8 mouse cellular contexts compared by ENCODE assay signal in the genomic region with DNA sequence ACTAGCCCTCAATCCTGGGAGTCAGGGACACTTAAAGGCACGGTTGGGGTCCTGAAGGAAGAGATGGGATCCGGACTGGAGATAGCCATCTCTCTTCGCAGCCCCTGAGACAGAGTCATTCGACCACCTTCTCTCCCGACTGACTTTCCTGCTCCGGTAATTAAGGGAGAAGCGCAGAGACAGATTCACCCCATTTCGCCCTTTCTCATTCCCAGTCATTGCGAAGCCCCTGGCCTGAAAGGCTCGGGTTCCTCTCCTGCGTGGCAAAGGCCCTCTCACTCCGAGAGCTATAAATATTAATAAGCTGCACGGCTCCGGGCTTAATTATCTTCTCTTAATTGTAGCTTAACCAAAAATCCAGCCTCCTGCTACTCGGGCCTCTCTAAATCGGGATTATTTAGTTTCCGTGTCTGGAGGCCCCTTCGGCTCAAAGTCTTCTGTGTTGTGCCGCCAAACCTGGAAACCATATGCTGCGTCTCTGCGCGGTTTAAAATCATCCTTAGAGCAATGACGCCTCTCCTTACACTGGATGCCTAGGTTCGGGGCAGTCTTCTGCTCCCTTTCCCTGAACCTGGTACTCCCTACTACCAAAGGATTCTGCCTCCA.
DNase-seq lines count a peak whose midpoint lies in the region; ATAC-seq and TF ChIP-seq lines count a peak whose summit lies in the region.

No protein-coding gene starts in this region.

- no peak for ATAC-seq in liver, embryonic 11.5 days (replicated peaks; ENCODE audit: low FRiP score)
- no peak for ATAC-seq in embryonic facial prominence, embryonic 15.5 days (ENCODE audit: insufficient number of reproducible peaks, low FRiP score, low TSS enrichment, low read depth)
- ATAC-seq in intestine, embryonic 15.5 days: peak; percentile 34; the same call in 1 of the 2 replicates

- H3K27ac ChIP-seq in liver, embryonic 11.5 days (ENCODE audit: low read depth, low read length): no peak overlapping the region
- H3K27ac ChIP-seq in embryonic facial prominence, embryonic 15.5 days (replicated peaks): no peak overlapping the region
- H3K27ac ChIP-seq in intestine, embryonic 15.5 days: no peak overlapping the region
- H3K27ac ChIP-seq in olfactory bulb, adult 2 months (ENCODE audit: insufficient read depth, low read depth, low read length): peak overlapping the region; percentile 70

- 3% methylated on average over 24 of the region's 24 CpGs for WGBS in liver, embryonic 11.5 days
- 4% methylated on average over 24 of the region's 24 CpGs for WGBS in embryonic facial prominence, embryonic 15.5 days
- WGBS in intestine, embryonic 15.5 days: 7% methylated on average over 24 of the region's 24 CpGs
- WGBS in olfactory bulb, adult 2 months: 19% methylated on average over 24 of the region's 24 CpGs

- H3K36me3 ChIP-seq in liver, embryonic 11.5 days (ENCODE audit: control insufficient read depth, insufficient read depth, low read length): no peaks in the 10 kb centered on the region
- H3K36me3 ChIP-seq in embryonic facial prominence, embryonic 15.5 days: no peaks in the 10 kb centered on the region
- H3K36me3 ChIP-seq in intestine, embryonic 15.5 days: no peaks in the 10 kb centered on the region

- H3K9ac ChIP-seq in liver, embryonic 11.5 days (ENCODE audit: low read depth, low read length): no peak overlapping the region
- H3K9ac ChIP-seq in embryonic facial prominence, embryonic 15.5 days: no peak overlapping the region
- H3K9ac ChIP-seq in intestine, embryonic 15.5 days: peak overlapping the region; percentile 38; the same call in 1 of the 2 replicates

- TF ChIP-seq CTCF in olfactory bulb, adult 2 months (IDR thresholded peaks at IDR 0.05; ENCODE audit: insufficient read depth, low read depth, low read length): no peak

- 0 out of 2 replicates have a peak, but pooled peaks cover 2% of the 10 kb centered on the region for H3K4me1 ChIP-seq in liver, embryonic 11.5 days (replicated peaks; ENCODE audit: control insufficient read depth, insufficient read depth, low read length)
- H3K4me1 ChIP-seq in embryonic facial prominence, embryonic 15.5 days: peaks cover 20% of the 10 kb centered on the region
- peaks cover 19% of the 10 kb centered on the region for H3K4me1 ChIP-seq in intestine, embryonic 15.5 days (replicated peaks)
- H3K4me1 ChIP-seq in olfactory bulb, adult 2 months (ENCODE audit: control insufficient read depth, insufficient read depth, low read length): peaks cover 27% of the 10 kb centered on the region

- peaks cover 57% of the 10 kb centered on the region for H3K27me3 ChIP-seq in liver, embryonic 11.5 days (replicated peaks; ENCODE audit: control insufficient read depth, insufficient read depth, low read length)
- peaks cover 52% of the 10 kb centered on the region for H3K27me3 ChIP-seq in embryonic facial prominence, embryonic 15.5 days
- H3K27me3 ChIP-seq in intestine, embryonic 15.5 days (replicated peaks): peaks cover 42% of the 10 kb centered on the region

- H3K4me3 ChIP-seq in liver, embryonic 11.5 days (ENCODE audit: low read depth, low read length): peak overlapping the region; percentile 39
- peak overlapping the region; percentile 45 for H3K4me3 ChIP-seq in embryonic facial prominence, embryonic 15.5 days (replicated peaks)
- peak overlapping the region; percentile 43 for H3K4me3 ChIP-seq in intestine, embryonic 15.5 days (replicated peaks)
- peak overlapping the region; percentile 53 for H3K4me3 ChIP-seq in olfactory bulb, adult 2 months (ENCODE audit: insufficient read depth, low read depth, low read length)

- DNase-seq in liver, embryonic 11.5 days (ENCODE audit: low spot score): no peak
- DNase-seq in liver: no peak
- no peak for DNase-seq in adrenal gland, postnatal 14 days
- no peak for DNase-seq in thymus, postnatal 4 days
- DNase-seq in gastrocnemius, postnatal 25 days: no peak

- H3K9me3 ChIP-seq in liver, embryonic 11.5 days (ENCODE audit: control insufficient read depth, low read length): no peaks in the 10 kb centered on the region
- H3K9me3 ChIP-seq in embryonic facial prominence, embryonic 15.5 days (replicated peaks): no peaks in the 10 kb centered on the region
- no peaks in the 10 kb centered on the region for H3K9me3 ChIP-seq in intestine, embryonic 15.5 days

- H3K4me2 ChIP-seq in liver, embryonic 11.5 days: peak overlapping the region; percentile 60
- peak overlapping the region; percentile 82 for H3K4me2 ChIP-seq in embryonic facial prominence, embryonic 15.5 days (replicated peaks)
- peak overlapping the region; percentile 93 for H3K4me2 ChIP-seq in intestine, embryonic 15.5 days (replicated peaks)

- no peak for TF ChIP-seq POLR2A in olfactory bulb, adult 2 months (IDR thresholded peaks at IDR 0.05; ENCODE audit: insufficient read depth, low read depth, low read length)
